Mouse (Mus musculus): ENCODE data around the gene Mgat4c. TPM values are rescaled to one million over a fixed set of nuclear protein-coding genes. Genes with fewer than 3 reads are reported as not detected.

The Mgat4c gene
- total RNA-seq (2014; rRNA removed) (not detected in 2 replicates), polyA plus RNA-seq (2012; rRNA removed) (not detected in 2 replicates)

DNA sequence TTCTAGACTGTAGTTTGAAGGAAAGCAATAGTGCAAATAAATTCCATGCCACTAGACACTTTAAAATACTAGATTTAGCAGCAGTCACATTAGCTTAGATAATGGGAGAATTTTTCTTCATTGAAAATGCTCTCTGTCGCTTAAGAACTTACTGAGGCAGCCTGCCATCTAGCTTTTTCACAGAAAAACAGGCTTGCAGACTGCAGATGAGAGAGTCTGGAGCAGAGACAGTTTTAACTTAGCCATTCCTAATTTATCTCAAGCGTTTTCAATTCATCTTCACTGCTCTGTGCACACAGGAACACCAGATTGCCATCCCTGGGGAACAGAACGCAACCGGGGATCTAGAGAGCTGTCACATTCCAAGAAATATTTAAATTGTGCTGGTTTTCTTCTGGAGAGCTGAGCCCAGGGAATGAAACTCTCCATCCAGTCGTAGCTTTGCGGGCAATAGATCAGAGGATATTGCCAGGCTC, at the start of gene Mgat4c:
Gene Mgat4c, plus strand, starts transcription at position 51 of the 476 bp plus-strand sequence.
- no peak within 1 kb of the TSS for H3K9ac ChIP-seq (ENCODE audit: low read depth, low read length)
- WGBS, result 72% methylated on average over 6 of the region's 6 CpGs
- no peak within 1 kb of the TSS for H3K27ac ChIP-seq (replicated peaks; ENCODE audit: insufficient read depth, low read depth, low read length)
- no peak for DNase-seq (ENCODE audit: extremely low read depth, low read depth, low spot score)
- no peaks in the 10 kb centered on the region for H3K79me2 ChIP-seq (ENCODE audit: control insufficient read depth, insufficient read depth, low read length)
- no peaks in the 10 kb centered on the region for H3K4me1 ChIP-seq (ENCODE audit: control insufficient read depth, insufficient read depth, low read length)
- no peaks in the 10 kb centered on the region for H3K27me3 ChIP-seq (ENCODE audit: control insufficient read depth, insufficient read depth, low read length)
- H3K4me3 ChIP-seq (ENCODE audit: insufficient read depth, low read depth, low read length), result no peak within 1 kb of the TSS
- no peaks in the 10 kb centered on the region for H3K36me3 ChIP-seq (ENCODE audit: control insufficient read depth, insufficient read depth, low read length)
- TF ChIP-seq CTCF (IDR thresholded peaks at IDR 0.05; ENCODE audit: low read depth, low read length) (no peak), POLR2A (IDR thresholded peaks at IDR 0.05; ENCODE audit: extremely low read depth, insufficient read depth, low read length) (no peak)

DNA sequence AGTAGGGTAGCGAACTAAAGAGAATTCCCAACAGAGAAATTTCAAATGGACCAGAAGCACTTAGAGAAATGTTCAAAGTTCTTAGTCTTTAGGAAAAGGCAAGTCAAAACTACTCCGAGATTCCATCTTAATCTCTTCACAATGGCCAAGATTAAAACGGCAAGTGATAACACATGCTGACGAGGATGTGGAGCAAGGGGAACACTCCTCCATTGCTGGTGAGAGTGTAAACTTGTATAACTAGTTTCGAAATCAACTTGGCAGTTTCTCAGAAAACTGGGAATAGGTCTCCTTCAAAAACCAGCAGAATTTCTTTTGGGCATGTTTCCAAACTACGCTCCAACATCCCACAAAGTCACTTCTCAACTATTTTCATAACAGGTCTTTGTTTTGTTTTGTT, 46.0 kb upstream of the Mgat4c start:
- no peak for TF ChIP-seq POLR2A (IDR thresholded peaks at IDR 0.05; ENCODE audit: extremely low read depth, insufficient read depth, low read length)
- no peak for TF ChIP-seq CTCF (IDR thresholded peaks at IDR 0.05; ENCODE audit: low read depth, low read length)
- no peak overlapping the region for H3K4me3 ChIP-seq (ENCODE audit: insufficient read depth, low read depth, low read length)
- H3K27me3 ChIP-seq (ENCODE audit: control insufficient read depth, insufficient read depth, low read length), result no peaks in the 10 kb centered on the region
- no peaks in the 10 kb centered on the region for H3K36me3 ChIP-seq (ENCODE audit: control insufficient read depth, insufficient read depth, low read length)
- peak; percentile 5 for DNase-seq (ENCODE audit: extremely low read depth, low read depth, low spot score)
- no peaks in the 10 kb centered on the region for H3K79me2 ChIP-seq (ENCODE audit: control insufficient read depth, insufficient read depth, low read length)
- no peak overlapping the region for H3K9ac ChIP-seq (ENCODE audit: low read depth, low read length)
- 77% methylated on average over 6 of the region's 6 CpGs for WGBS
- no peak overlapping the region for H3K27ac ChIP-seq (replicated peaks; ENCODE audit: insufficient read depth, low read depth, low read length)
- H3K4me1 ChIP-seq (ENCODE audit: control insufficient read depth, insufficient read depth, low read length), result no peaks in the 10 kb centered on the region

DNA sequence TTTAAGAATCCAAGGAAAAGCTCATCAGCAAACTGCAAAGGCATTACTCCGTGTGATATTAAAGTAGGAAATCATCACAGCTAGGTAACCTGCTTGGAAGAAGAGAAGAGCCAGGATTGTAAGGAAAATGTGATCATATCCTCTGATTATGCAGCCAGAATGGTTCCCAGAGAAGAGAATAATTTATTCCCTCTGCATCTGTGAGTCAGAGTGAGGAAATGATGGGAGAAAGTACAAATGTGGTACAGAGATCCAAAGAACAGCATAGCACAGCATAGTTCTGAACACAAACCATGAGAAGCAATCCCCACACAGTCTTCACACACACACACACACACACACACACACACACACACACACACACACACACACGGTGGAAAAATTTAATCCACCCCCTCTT, 40.2 kb upstream of the Mgat4c start:
- no peak overlapping the region for H3K4me3 ChIP-seq (ENCODE audit: insufficient read depth, low read depth, low read length)
- no peaks in the 10 kb centered on the region for H3K79me2 ChIP-seq (ENCODE audit: control insufficient read depth, insufficient read depth, low read length)
- H3K27ac ChIP-seq (replicated peaks; ENCODE audit: insufficient read depth, low read depth, low read length), result no peak overlapping the region
- no peaks in the 10 kb centered on the region for H3K4me1 ChIP-seq (ENCODE audit: control insufficient read depth, insufficient read depth, low read length)
- no peak for DNase-seq (ENCODE audit: extremely low read depth, low read depth, low spot score)
- no peak overlapping the region for H3K9ac ChIP-seq (ENCODE audit: low read depth, low read length)
- no peaks in the 10 kb centered on the region for H3K36me3 ChIP-seq (ENCODE audit: control insufficient read depth, insufficient read depth, low read length)
- TF ChIP-seq POLR2A (IDR thresholded peaks at IDR 0.05; ENCODE audit: extremely low read depth, insufficient read depth, low read length) (no peak), CTCF (IDR thresholded peaks at IDR 0.05; ENCODE audit: low read depth, low read length) (no peak)
- WGBS, result 85% methylated on average over 2 of the region's 2 CpGs
- H3K27me3 ChIP-seq (ENCODE audit: control insufficient read depth, insufficient read depth, low read length), result no peaks in the 10 kb centered on the region

DNA sequence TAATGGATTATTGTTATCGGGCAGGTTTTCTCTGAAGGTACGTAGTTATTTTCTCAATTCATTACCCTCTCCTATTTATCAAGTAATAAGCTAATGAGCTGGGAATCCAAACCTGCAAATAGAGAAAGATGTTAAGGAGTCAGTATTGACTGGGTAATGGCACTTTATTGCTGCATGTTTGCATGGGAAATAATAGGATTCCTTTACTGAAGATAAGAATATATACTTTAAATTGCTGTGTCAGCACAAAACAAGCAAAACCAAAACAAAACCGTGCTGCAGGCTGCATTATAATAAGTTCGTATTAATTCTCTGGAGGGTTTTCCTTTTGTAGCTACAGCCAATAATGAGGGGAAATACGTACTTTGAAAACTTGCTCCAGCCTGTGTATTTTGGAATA, 627 bp downstream of the Mgat4c start:
- H3K4me3 ChIP-seq (ENCODE audit: insufficient read depth, low read depth, low read length), result no peak overlapping the region
- no peaks in the 10 kb centered on the region for H3K4me1 ChIP-seq (ENCODE audit: control insufficient read depth, insufficient read depth, low read length)
- H3K27me3 ChIP-seq (ENCODE audit: control insufficient read depth, insufficient read depth, low read length), result no peaks in the 10 kb centered on the region
- H3K9ac ChIP-seq (ENCODE audit: low read depth, low read length), result no peak overlapping the region
- no peak overlapping the region for H3K27ac ChIP-seq (replicated peaks; ENCODE audit: insufficient read depth, low read depth, low read length)
- 81% methylated on average over 5 of the region's 5 CpGs for WGBS
- TF ChIP-seq CTCF (IDR thresholded peaks at IDR 0.05; ENCODE audit: low read depth, low read length) (no peak), POLR2A (IDR thresholded peaks at IDR 0.05; ENCODE audit: extremely low read depth, insufficient read depth, low read length) (no peak)
- DNase-seq (ENCODE audit: extremely low read depth, low read depth, low spot score), result no peak
- no peaks in the 10 kb centered on the region for H3K79me2 ChIP-seq (ENCODE audit: control insufficient read depth, insufficient read depth, low read length)
- H3K36me3 ChIP-seq (ENCODE audit: control insufficient read depth, insufficient read depth, low read length), result no peaks in the 10 kb centered on the region

DNA sequence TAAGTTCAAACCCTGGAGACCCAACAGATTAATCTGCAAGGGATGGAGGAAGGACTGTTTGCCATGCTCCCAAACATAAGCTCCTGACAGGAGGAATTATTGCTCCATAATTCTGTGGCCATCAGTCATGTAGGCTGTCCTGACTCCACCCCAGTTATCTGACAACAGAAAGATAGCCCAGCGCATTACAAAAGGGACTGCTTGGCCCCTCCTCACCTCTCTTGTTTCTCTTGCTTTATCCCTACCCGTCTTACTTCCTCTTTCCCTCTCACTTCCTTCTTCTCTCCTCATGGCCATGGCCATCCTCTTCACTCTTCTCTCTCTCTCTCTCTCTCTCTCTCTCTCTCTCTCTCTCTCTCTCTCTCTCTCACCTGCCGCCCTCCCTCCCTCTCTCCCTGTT, 80.5 kb downstream of the Mgat4c start:
- DNase-seq (ENCODE audit: extremely low read depth, low read depth, low spot score), result no peak
- Histone ChIP-seq H3K79me2 (ENCODE audit: control insufficient read depth, insufficient read depth, low read length) (no peaks in the 10 kb centered on the region), H3K27ac (replicated peaks; ENCODE audit: insufficient read depth, low read depth, low read length) (no peak overlapping the region)

DNA sequence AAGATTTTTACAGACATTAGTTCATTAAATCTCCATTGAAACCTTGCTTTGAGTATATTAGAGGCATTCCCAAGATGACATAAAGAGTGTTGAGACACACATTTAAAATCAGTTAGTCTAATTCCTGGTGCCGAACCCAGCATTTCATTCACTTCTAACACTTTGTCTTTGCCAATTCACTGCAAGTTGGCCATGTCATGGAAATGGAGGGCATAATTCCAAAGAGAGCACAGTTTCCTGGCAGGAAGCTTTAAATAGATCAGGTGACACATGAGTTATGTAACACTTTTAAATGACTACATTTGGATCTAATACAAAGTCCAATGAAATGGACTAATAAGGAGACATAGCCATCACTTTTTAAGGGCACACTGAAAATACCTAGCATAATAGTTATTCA, 89.4 kb downstream of the Mgat4c start:
- Histone ChIP-seq H3K4me1 (ENCODE audit: control insufficient read depth, insufficient read depth, low read length) (no peaks in the 10 kb centered on the region), H3K9ac (ENCODE audit: low read depth, low read length) (no peak overlapping the region), H3K36me3 (ENCODE audit: control insufficient read depth, insufficient read depth, low read length) (no peaks in the 10 kb centered on the region), H3K27me3 (ENCODE audit: control insufficient read depth, insufficient read depth, low read length) (no peaks in the 10 kb centered on the region), H3K79me2 (ENCODE audit: control insufficient read depth, insufficient read depth, low read length) (no peaks in the 10 kb centered on the region), H3K4me3 (ENCODE audit: insufficient read depth, low read depth, low read length) (no peak overlapping the region), H3K27ac (replicated peaks; ENCODE audit: insufficient read depth, low read depth, low read length) (no peak overlapping the region)
- no peak for TF ChIP-seq POLR2A (IDR thresholded peaks at IDR 0.05; ENCODE audit: extremely low read depth, insufficient read depth, low read length)
- WGBS, result 43% methylated on average over 1 of the region's 1 CpGs
- peak; percentile 82 for DNase-seq (ENCODE audit: extremely low read depth, low read depth, low spot score)

More for the DNA sequence above, 80.5 kb downstream of the Mgat4c start:
- no peak overlapping the region for H3K9ac ChIP-seq (ENCODE audit: low read depth, low read length)
- no peaks in the 10 kb centered on the region for H3K4me1 ChIP-seq (ENCODE audit: control insufficient read depth, insufficient read depth, low read length)
- H3K36me3 ChIP-seq (ENCODE audit: control insufficient read depth, insufficient read depth, low read length), result no peaks in the 10 kb centered on the region
- H3K4me3 ChIP-seq (ENCODE audit: insufficient read depth, low read depth, low read length), result no peak overlapping the region
- WGBS, result 83% methylated on average over 3 of the region's 3 CpGs
- TF ChIP-seq POLR2A (IDR thresholded peaks at IDR 0.05; ENCODE audit: extremely low read depth, insufficient read depth, low read length) (no peak), CTCF (IDR thresholded peaks at IDR 0.05; ENCODE audit: low read depth, low read length) (no peak)
- H3K27me3 ChIP-seq (ENCODE audit: control insufficient read depth, insufficient read depth, low read length), result no peaks in the 10 kb centered on the region
